Mouse (Mus musculus) liver, embryonic 16.5 days (tissue): ENCODE measurements around the gene Wdr26. TPM values are rescaled to one million over a fixed set of nuclear protein-coding genes. Genes with fewer than 3 reads are reported as not detected.

ENCODE experiments used
- ATAC-seq: fragments of 200-750 bp; cut with Nextera tagmentation; 2 replicates; pipeline ENCODE4 v1.8.0; 2017; ENCODE audit warnings: low read depth, mild to moderate bottlenecking, moderate number of reproducible peaks, moderate library complexity
- H3K27ac ChIP-seq: fragments of 300-500 bp; sonication (generic); 2 replicates; pipeline ENCODE4 v1.5.1; 2014; ENCODE audit warnings: mild to moderate bottlenecking, low read length
- H3K27me3 ChIP-seq: fragments of 300-500 bp; sonication (generic); 2 replicates; pipeline ENCODE4 v1.6.1; 2014; ENCODE audit warnings: low read depth, low read length, mixed read lengths; ENCODE audit not compliant: control insufficient read depth, insufficient read depth
- H3K36me3 ChIP-seq: fragments of 300-500 bp; sonication (generic); 2 replicates; pipeline ENCODE4 v1.6.1; 2014; ENCODE audit warnings: mild to moderate bottlenecking; ENCODE audit not compliant: control insufficient read depth, insufficient read depth
- H3K4me1 ChIP-seq: fragments of 300-500 bp; sonication (generic); 2 replicates; pipeline ENCODE4 v1.6.1; 2014; ENCODE audit warnings: low read depth, low read length, mixed read lengths; ENCODE audit not compliant: control insufficient read depth
- H3K4me2 ChIP-seq: fragments of 300-500 bp; sonication (generic); 2 replicates; pipeline ENCODE4 v1.6.1; 2014; ENCODE audit warnings: low read depth, low read length, mixed read lengths
- H3K4me3 ChIP-seq: fragments of 300-500 bp; sonication (generic); 2 replicates; pipeline ENCODE4 v1.5.1; 2014; ENCODE audit warnings: low read depth, mild to moderate bottlenecking, low read length
- H3K9ac ChIP-seq: fragments of 300-500 bp; sonication (generic); 2 replicates; pipeline ENCODE4 v1.6.1; 2014; ENCODE audit warnings: low read depth, low read length
- H3K9me3 ChIP-seq: fragments of 300-500 bp; sonication (generic); replicated peaks from 2 replicates; pipeline ENCODE4 v1.6.1; 2016; ENCODE audit warnings: low read length; ENCODE audit not compliant: control insufficient read depth
- WGBS: fragments of 180-500 bp; shearing (Covaris S2); extraction: QIAGEN DNeasy Blood & Tissue Kit; methylation state at CpG from one replicate; pipeline ENCODE4 v1.1.7; 2014; ENCODE audit not compliant: insufficient replicate concordance; 5-methylcytosine and 5-hydroxymethylcytosine counted together
- polyA plus RNA-seq: library from polyadenylated mRNA; unstranded; fragments of >200 nt; fragmentation: Nextera tagmentation; extraction: Ambion mirVana; gene quantifications from 2 replicates; pipeline ENCODE4 v1.2.1, GENCODE M21; 2015

The Wdr26 gene
- polyA plus RNA-seq, 1 experiment from 2014 or later: 46.1 TPM

- Histone ChIP-seq H3K9me3 (no peaks in the 10 kb centered on the region), H3K4me3 (no peak overlapping the region), H3K4me1 (peaks cover 42% of the 10 kb centered on the region), H3K27ac (peak overlapping the region; percentile 99), H3K27me3 (no peaks in the 10 kb centered on the region), H3K9ac (peak overlapping the region; percentile 23), H3K36me3 (no peaks in the 10 kb centered on the region), H3K4me2 (peak overlapping the region; percentile 92)
- no peak for ATAC-seq
- 84% methylated on average over 8 of the region's 8 CpGs for WGBS
Observed at GRCm38 (mm10) chr1:181214296-181215035, 2.7 kb upstream of the Wdr26 start.

- peak; percentile 6 for ATAC-seq
- Histone ChIP-seq H3K27me3 (no peaks in the 10 kb centered on the region), H3K9ac (peak overlapping the region; percentile 100), H3K36me3 (peaks cover 18% of the 10 kb centered on the region), H3K27ac (peak overlapping the region; percentile 99), H3K4me2 (peak overlapping the region; percentile 66), H3K4me1 (peaks cover 35% of the 10 kb centered on the region), H3K9me3 (no peaks in the 10 kb centered on the region), H3K4me3 (peak overlapping the region; percentile 98)
- WGBS: 0% methylated on average over 22 of the region's 72 CpGs
Observed at GRCm38 (mm10) chr1:181211403-181211919, 340 bp downstream of the Wdr26 start.

- H3K4me2 ChIP-seq: peak overlapping the region; percentile 66
- peak overlapping the region; percentile 98 for H3K4me3 ChIP-seq
- under 1% methylated on average over 55 of the region's 56 CpGs for WGBS
- no peaks in the 10 kb centered on the region for H3K9me3 ChIP-seq
- no peaks in the 10 kb centered on the region for H3K27me3 ChIP-seq
- ATAC-seq: peak; percentile 27
- peak overlapping the region; percentile 99 for H3K27ac ChIP-seq
- peaks cover 23% of the 10 kb centered on the region for H3K36me3 ChIP-seq
- peak overlapping the region; percentile 100 for H3K9ac ChIP-seq
- peaks cover 33% of the 10 kb centered on the region for H3K4me1 ChIP-seq
Observed at GRCm38 (mm10) chr1:181210601-181211402, 999 bp downstream of the Wdr26 start.

GRCm38 (mm10) chr1:181210147-181210546, 1.7 kb downstream of the Wdr26 start:
- H3K4me2 ChIP-seq: peak overlapping the region; percentile 66
- no peaks in the 10 kb centered on the region for H3K27me3 ChIP-seq
- peak overlapping the region; percentile 98 for H3K4me3 ChIP-seq
- peaks cover 30% of the 10 kb centered on the region for H3K36me3 ChIP-seq
- no peak for ATAC-seq
- 3% methylated on average over 4 of the region's 4 CpGs for WGBS
- H3K4me1 ChIP-seq: peaks cover 28% of the 10 kb centered on the region
- H3K9ac ChIP-seq: peak overlapping the region; percentile 100
- peak overlapping the region; percentile 99 for H3K27ac ChIP-seq
- no peaks in the 10 kb centered on the region for H3K9me3 ChIP-seq

- 90% methylated on average over 4 of the region's 4 CpGs for WGBS
- Histone ChIP-seq H3K4me3 (no peak overlapping the region), H3K27me3 (no peaks in the 10 kb centered on the region), H3K36me3 (peaks cover 85% of the 10 kb centered on the region), H3K9ac (no peak overlapping the region), H3K9me3 (no peaks in the 10 kb centered on the region), H3K4me2 (no peak overlapping the region), H3K27ac (no peak overlapping the region), H3K4me1 (no peaks in the 10 kb centered on the region)
- no peak for ATAC-seq
Observed at GRCm38 (mm10) chr1:181199446-181199845, 12.4 kb downstream of the Wdr26 start.

- Histone ChIP-seq H3K27me3 (no peaks in the 10 kb centered on the region), H3K4me2 (no peak overlapping the region), H3K9me3 (no peaks in the 10 kb centered on the region), H3K4me1 (peaks cover 4% of the 10 kb centered on the region; the same call in 1 of the 2 replicates), H3K27ac (no peak overlapping the region), H3K4me3 (no peak overlapping the region), H3K9ac (no peak overlapping the region), H3K36me3 (peaks cover 86% of the 10 kb centered on the region)
- 0 out of 2 replicates have a peak, but pooled peaks have one; percentile 30 for ATAC-seq
- 46% methylated on average over 4 of the region's 4 CpGs for WGBS
Observed at GRCm38 (mm10) chr1:181188925-181189324, 22.9 kb downstream of the Wdr26 start.

GRCm38 (mm10) chr1:181170210-181170609, 41.6 kb downstream of the Wdr26 start:
- Histone ChIP-seq H3K27me3 (no peaks in the 10 kb centered on the region), H3K4me1 (no peaks in the 10 kb centered on the region), H3K9ac (no peak overlapping the region), H3K4me2 (no peak overlapping the region), H3K9me3 (no peaks in the 10 kb centered on the region), H3K36me3 (peaks cover 11% of the 10 kb centered on the region), H3K27ac (peak overlapping the region; percentile 46), H3K4me3 (peak overlapping the region; percentile 30)
- no peak for ATAC-seq
- WGBS: 21% methylated on average over 8 of the region's 8 CpGs

GRCm38 (mm10) chr1:181168377-181168776, 43.4 kb downstream of the Wdr26 start:
- Histone ChIP-seq H3K4me3 (no peak overlapping the region), H3K4me2 (no peak overlapping the region), H3K27me3 (no peaks in the 10 kb centered on the region), H3K9me3 (no peaks in the 10 kb centered on the region), H3K4me1 (no peaks in the 10 kb centered on the region), H3K9ac (no peak overlapping the region), H3K27ac (no peak overlapping the region), H3K36me3 (peaks cover 10% of the 10 kb centered on the region; the same call in 1 of the 2 replicates)
- 67% methylated on average over 3 of the region's 3 CpGs for WGBS
- ATAC-seq: no peak
